Mouse (Mus musculus) olfactory bulb, adult 2 months (tissue): Measurements from ENCODE around the gene Mrps12.

Experiments
- CTCF ChIP-seq: fragments of 200-500 bp; IDR thresholded peaks from 2 replicates; pipeline ENCODE4 v1.5.1; 2012; ENCODE audit warnings: low read depth, mild to moderate bottlenecking, low read length, moderate library complexity; ENCODE audit not compliant: insufficient read depth
- POLR2A ChIP-seq: fragments of 200-500 bp; IDR thresholded peaks from 2 replicates; pipeline ENCODE4 v1.6.1; 2012; ENCODE audit warnings: mild to moderate bottlenecking, low read depth, low read length, moderate library complexity; ENCODE audit not compliant: insufficient read depth

GRCm38 (mm10) chr7:28770309-28770708, 28.7 kb upstream of the Mrps12 start:
- TF ChIP-seq CTCF (no peak), POLR2A (no peak)
